In genomic region chr7:91495526-91495925, GRCm38 (mm10) we compare ENCODE assay signal across 15 mouse cellular contexts.
DNase-seq lines count a peak whose midpoint lies in the region.
"Had no signal": no experiment of that assay in that cellular context is flagged by ENCODE, and none has a peak within 500 bp of the region (broad histone marks: within the 10 kb centered on the region; RNA-seq: fewer than 3 reads in every experiment).

No protein-coding gene starts in this region.

- intact Hi-C loops in left cerebral cortex, postnatal 4 days (cut with DNase I): no loop called here
- intact Hi-C loops in left cerebral cortex, postnatal 36 days (cut with DNase I): no loop called here

- DNase-seq in embryo, embryonic 10.5 days (ENCODE audit: low spot score): peak; percentile 5
- DNase-seq in embryo, embryonic 11 days: no peak
- DNase-seq in left cerebral cortex, postnatal 4 days: peak; percentile 13
- DNase-seq in left cerebral cortex, postnatal 36 days (ENCODE audit: low spot score in 2 of 2): no peak
- peak; percentile 2 for DNase-seq in R1 (ENCODE audit: low read depth, low spot score)
- DNase-seq in forelimb bud, embryonic 11.5 days (ENCODE audit: low read depth, low spot score): peak; percentile 0
- no peak for DNase-seq in ovary, adult 18-20 months (ENCODE audit: low spot score)
- DNase-seq: adrenal gland, adult 2 months; adrenal gland, postnatal 25 days; cerebellum, adult 11 months; cerebellum, adult 8-10 months; cerebellum, postnatal 25 days; gastrocnemius, postnatal 36 days; heart, adult 11 months; heart, postnatal 36 days had no signal

Comparison
In these comparisons a context has a peak if more than half of its experiments do, and no peak if none do; other contexts are left out.
1. DNase-seq: peak in embryo, embryonic 10.5 days (single experiment), left cerebral cortex, postnatal 4 days (single experiment), R1 (single experiment) and forelimb bud, embryonic 11.5 days (single experiment); none in embryo, embryonic 11 days (single experiment), left cerebral cortex, postnatal 36 days (0 of 2) and ovary, adult 18-20 months (single experiment).